Mouse (Mus musculus) forebrain, postnatal 0 days (tissue): ENCODE data around the gene Fgf13. TPM values are rescaled to one million over a fixed set of nuclear protein-coding genes. Genes with fewer than 3 reads are reported as not detected.
A peak's percentile ranks its signal among the peaks of the same experiment; 100 is the strongest.

Source experiments
- ATAC-seq: fragments of 200-750 bp; cut with Nextera tagmentation; 2 replicates; pipeline ENCODE4 v1.8.0; 2017; ENCODE audit warnings: mild to moderate bottlenecking, moderate library complexity
- DNase-seq: peaks from one replicate; pipeline ENCODE4 v3.0.0-alpha.2; 2015
- H3K27ac ChIP-seq: fragments of 300-500 bp; sonication (generic); 2 replicates; pipeline ENCODE4 v1.5.1; 2014; ENCODE audit warnings: low read depth, mild to moderate bottlenecking, antibody characterized with exemption, low read length, moderate library complexity, mixed read lengths
- H3K27me3 ChIP-seq: fragments of 300-500 bp; sonication (generic); 2 replicates; pipeline ENCODE4 v1.6.1; 2014; ENCODE audit warnings: mild to moderate bottlenecking, low read length, mixed read lengths; ENCODE audit not compliant: insufficient read depth
- H3K36me3 ChIP-seq: fragments of 300-500 bp; sonication (generic); 2 replicates; pipeline ENCODE4 v1.6.1; 2014; ENCODE audit warnings: mild to moderate bottlenecking, moderate library complexity; ENCODE audit not compliant: insufficient read depth
- H3K4me1 ChIP-seq: fragments of 300-500 bp; sonication (generic); 2 replicates; pipeline ENCODE4 v1.6.1; 2014; ENCODE audit warnings: antibody characterized with exemption; ENCODE audit not compliant: insufficient read depth
- H3K4me2 ChIP-seq: fragments of 300-500 bp; sonication (generic); 2 replicates; pipeline ENCODE4 v1.6.1; 2014; ENCODE audit warnings: low read depth, mild to moderate bottlenecking, moderate library complexity
- H3K4me3 ChIP-seq: fragments of 300-500 bp; sonication (generic); 2 replicates; pipeline ENCODE4 v1.5.1; 2014; ENCODE audit warnings: low read depth, low read length, mixed read lengths
- H3K9ac ChIP-seq: fragments of 300-500 bp; sonication (generic); 2 replicates; pipeline ENCODE4 v1.6.1; 2014; ENCODE audit warnings: mild to moderate bottlenecking
- H3K9me3 ChIP-seq: fragments of 300-500 bp; sonication (generic); 2 replicates; pipeline ENCODE4 v1.6.1; 2016; ENCODE audit warnings: low read length
- CTCF ChIP-seq: sonication (generic); IDR thresholded peaks from 2 replicates; pipeline ENCODE4 v1.5.1; 2016; ENCODE audit warnings: antibody characterized with exemption, control low read depth, low read depth
- WGBS: fragments of 180-500 bp; shearing (Covaris S2); extraction: QIAGEN DNeasy Blood & Tissue Kit; methylation state at CpG from one replicate; pipeline ENCODE4 v1.1.7; 2014; 5-methylcytosine and 5-hydroxymethylcytosine counted together
- polyA plus RNA-seq: library from polyadenylated mRNA; unstranded; fragments of >200 nt; fragmentation: Nextera tagmentation; extraction: Ambion mirVana; gene quantifications from 2 replicates; pipeline ENCODE4 v1.2.1, GENCODE M21; 2015
- total RNA-seq: library from RNA; depleted of rRNA; stranded (reverse); fragments of >200 nt; gene quantifications from 2 replicates; pipeline ENCODE4 v1.2.3, GENCODE M21; 2014

Fgf13 gene
- total and polyA plus RNA-seq, 2 experiments from 2014 or later: 187 to 236 TPM

DNA sequence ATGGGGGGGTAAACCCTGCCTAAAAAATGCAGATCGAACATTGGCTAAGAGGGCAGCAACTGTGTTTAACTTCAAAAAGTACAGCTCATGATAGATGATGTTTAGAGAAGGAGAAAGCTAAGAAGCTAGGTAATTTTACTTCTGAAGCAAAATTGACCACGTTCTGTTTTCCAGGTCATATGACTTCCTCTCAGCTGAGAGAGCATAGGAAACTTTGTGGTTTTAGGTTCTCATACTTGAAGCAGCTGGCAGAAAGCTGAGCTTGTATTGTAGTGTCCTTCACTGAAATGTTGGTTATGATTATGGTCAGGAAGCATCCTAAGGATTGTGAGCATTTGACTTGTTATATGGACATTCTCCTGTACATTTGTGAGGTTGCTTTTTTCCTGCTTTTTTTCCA lies 425.9 kb downstream of the Fgf13 start:
- H3K4me2 ChIP-seq: no peak overlapping the region
- H3K9me3 ChIP-seq: no peaks in the 10 kb centered on the region
- no peak overlapping the region for H3K4me3 ChIP-seq
- no peak for DNase-seq
- WGBS: 76% methylated on average over 2 of the region's 2 CpGs
- no peaks in the 10 kb centered on the region for H3K27me3 ChIP-seq
- no peak overlapping the region for H3K27ac ChIP-seq
- H3K36me3 ChIP-seq: no peaks in the 10 kb centered on the region
- no peaks in the 10 kb centered on the region for H3K4me1 ChIP-seq
- no peak for ATAC-seq
- TF ChIP-seq CTCF: no peak
- H3K9ac ChIP-seq: no peak overlapping the region

DNA sequence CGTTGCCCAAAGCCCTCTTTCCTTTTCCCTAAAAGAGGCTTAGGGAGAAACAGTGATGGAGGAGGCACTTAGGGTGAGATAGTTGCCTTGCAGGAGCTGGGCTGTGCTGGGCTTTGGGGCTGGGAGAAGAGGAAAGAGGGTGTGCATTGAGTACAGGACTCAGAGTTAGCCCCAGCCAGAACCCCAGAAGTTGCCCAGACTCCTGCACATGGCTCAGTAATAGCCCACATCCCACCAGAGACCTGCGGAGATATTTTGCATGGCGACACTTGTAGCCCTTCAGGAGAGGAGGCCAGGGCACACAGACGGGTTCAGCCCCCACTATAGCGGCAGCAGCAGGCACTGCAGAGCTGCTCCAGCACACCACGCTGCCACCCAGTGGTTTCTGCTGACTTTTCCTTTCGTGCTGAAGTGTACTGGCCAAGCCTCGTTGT lies 432.9 kb downstream of the Fgf13 start:
- Histone ChIP-seq H3K9ac (peak overlapping the region; percentile 53), H3K4me2 (peak overlapping the region; percentile 52), H3K36me3 (no peaks in the 10 kb centered on the region), H3K4me1 (no peaks in the 10 kb centered on the region), H3K27me3 (no peaks in the 10 kb centered on the region), H3K4me3 (peak overlapping the region; percentile 52), H3K9me3 (no peaks in the 10 kb centered on the region), H3K27ac (no peak overlapping the region)
- DNase-seq (peak; percentile 77), ATAC-seq (peak; percentile 89)
- TF ChIP-seq CTCF: peak; percentile 77
- 25% methylated on average over 8 of the region's 8 CpGs for WGBS

DNA sequence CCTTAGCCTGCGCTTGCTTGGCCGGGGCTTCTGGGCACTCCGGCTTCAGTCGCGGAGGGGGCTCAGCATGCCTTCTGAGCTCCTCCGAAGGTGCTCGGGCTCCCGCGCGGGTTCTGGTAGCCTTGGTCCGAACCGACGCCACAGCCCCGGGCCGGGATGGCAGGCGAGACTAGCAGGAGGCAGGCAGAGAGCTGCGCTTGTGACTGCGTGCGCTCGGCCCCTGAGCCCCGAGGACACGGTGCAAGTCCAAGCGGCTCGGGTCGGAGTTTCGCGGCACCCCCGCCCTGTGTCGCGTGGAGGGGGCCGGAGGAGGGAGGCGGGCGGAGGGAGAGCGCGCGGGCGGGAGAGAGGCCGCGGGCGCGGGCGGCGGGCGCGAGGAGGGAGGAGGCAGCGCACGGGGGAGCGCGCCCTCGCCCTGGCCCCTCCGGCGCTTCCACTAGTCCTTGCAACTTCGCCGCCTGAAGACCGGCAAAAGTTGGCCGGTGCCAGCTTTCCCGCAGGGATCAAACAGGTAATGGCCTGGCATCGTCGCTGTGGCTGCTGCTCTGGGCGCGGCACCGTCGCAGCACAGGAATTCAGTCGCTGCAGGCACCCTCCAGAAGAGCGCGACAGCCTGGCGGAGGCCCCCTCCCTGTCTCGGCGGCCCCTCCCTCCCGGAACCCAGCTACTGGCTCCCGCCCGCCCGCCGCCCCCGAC lies 433.6 kb downstream of the Fgf13 start:
- peak overlapping the region; percentile 53 for H3K9ac ChIP-seq
- peak; percentile 82 for ATAC-seq
- H3K27me3 ChIP-seq: no peaks in the 10 kb centered on the region
- no peaks in the 10 kb centered on the region for H3K36me3 ChIP-seq
- H3K4me1 ChIP-seq: no peaks in the 10 kb centered on the region
- DNase-seq: peak; percentile 36
- peak overlapping the region; percentile 52 for H3K4me2 ChIP-seq
- no peak for TF ChIP-seq CTCF
- H3K9me3 ChIP-seq: no peaks in the 10 kb centered on the region
- 35% methylated on average over 66 of the region's 75 CpGs for WGBS
- peak overlapping the region; percentile 52 for H3K4me3 ChIP-seq
- H3K27ac ChIP-seq: peak overlapping the region; percentile 59

DNA sequence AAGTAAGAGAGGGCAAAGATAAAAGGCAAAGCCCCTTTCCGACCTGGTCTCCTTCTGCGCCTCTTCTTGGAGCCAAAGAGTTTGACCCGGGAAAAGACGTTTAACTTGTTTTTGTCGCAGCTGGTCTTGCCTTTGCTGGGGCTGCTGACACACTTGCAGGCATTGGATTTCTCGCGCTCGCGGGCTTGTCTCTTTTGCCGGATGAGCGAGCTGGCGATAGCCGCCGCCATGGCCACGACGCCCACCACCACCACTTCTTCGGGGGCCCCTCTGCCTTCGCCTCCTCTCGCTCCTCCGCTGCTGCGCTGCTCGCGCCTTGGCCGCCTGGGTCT lies 434.1 kb downstream of the Fgf13 start:
- peak overlapping the region; percentile 59 for H3K27ac ChIP-seq
- WGBS: 21% methylated on average over 24 of the region's 24 CpGs

DNA sequence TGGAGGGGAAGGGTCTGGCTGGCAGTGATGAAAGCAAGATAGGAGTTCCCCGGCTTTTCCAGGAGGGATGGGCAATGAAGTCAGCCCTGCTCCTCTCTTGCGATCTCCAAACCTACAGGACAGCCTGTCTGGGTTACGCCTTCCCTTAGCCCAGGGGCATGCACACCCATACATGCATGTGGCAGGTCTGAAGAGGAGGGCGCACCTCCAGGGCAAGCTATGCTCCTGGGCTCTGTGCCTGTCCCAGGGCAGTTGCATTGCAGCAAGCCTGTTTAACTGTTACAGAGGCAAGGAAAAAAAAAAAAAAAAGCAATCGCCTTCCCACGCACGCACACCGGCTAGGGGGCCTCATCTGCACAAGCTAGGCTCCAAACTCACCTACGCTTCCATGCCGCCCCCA lies 434.5 kb downstream of the Fgf13 start:
- Histone ChIP-seq H3K4me1 (no peaks in the 10 kb centered on the region), H3K4me2 (peak overlapping the region; percentile 52), H3K9ac (peak overlapping the region; percentile 53), H3K36me3 (no peaks in the 10 kb centered on the region), H3K9me3 (no peaks in the 10 kb centered on the region), H3K4me3 (peak overlapping the region; percentile 52), H3K27ac (0 out of 2 replicates have a peak overlapping the region, but pooled peaks have one; percentile 59), H3K27me3 (no peaks in the 10 kb centered on the region)
- WGBS: 27% methylated on average over 10 of the region's 10 CpGs
- DNase-seq (no peak), ATAC-seq (peak; percentile 17; the same call in 1 of the 2 replicates)
- TF ChIP-seq CTCF: no peak

More for the DNA sequence above, 434.1 kb downstream of the Fgf13 start:
- Histone ChIP-seq H3K4me1 (no peaks in the 10 kb centered on the region), H3K9ac (peak overlapping the region; percentile 53), H3K36me3 (no peaks in the 10 kb centered on the region), H3K27me3 (no peaks in the 10 kb centered on the region), H3K4me3 (peak overlapping the region; percentile 52), H3K4me2 (peak overlapping the region; percentile 52), H3K9me3 (no peaks in the 10 kb centered on the region)
- ATAC-seq: no peak
- TF ChIP-seq CTCF: no peak
- no peak for DNase-seq

DNA sequence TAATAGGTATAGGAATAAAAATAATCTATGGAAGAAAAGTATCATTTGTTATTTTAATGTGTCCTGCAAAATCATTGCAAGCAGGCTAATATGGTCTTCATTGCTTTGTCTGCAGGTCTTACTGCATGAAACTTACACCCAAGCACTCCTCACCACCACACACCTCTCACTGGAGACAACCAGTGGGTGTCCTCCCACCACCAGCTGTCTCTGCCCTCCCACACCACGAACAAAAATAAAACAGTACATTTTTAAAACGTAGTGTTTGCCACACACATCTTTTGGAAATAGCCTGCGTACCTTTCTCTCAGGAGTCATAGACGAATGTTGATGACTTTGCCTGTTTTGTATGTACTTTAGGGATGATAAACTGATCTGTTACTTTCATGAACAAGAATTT lies 441.2 kb downstream of the Fgf13 start:
- no peak for ATAC-seq
- no peak overlapping the region for H3K4me3 ChIP-seq

DNA sequence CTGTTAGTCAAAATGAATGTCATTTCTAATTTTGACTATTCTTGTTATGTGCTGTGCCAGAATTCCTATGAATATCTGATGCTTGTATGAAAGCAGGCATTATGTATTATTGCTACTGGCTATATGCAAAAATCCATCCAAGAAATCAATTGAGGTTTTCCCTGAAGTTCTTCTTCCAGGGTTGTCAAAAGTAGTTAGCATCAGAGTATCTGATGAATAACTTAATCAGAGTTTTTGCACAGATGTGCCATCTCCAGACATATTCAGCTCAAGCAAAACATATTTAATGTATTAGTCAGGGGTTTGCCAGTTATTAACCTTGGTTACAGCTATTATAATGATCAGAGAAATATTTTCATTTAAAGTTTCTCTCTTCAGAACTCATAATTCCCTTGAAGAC lies 454.7 kb downstream of the Fgf13 start:
- TF ChIP-seq CTCF: no peak
- ATAC-seq (no peak), DNase-seq (no peak)
- Histone ChIP-seq H3K4me1 (no peaks in the 10 kb centered on the region), H3K9me3 (no peaks in the 10 kb centered on the region), H3K4me2 (no peak overlapping the region), H3K4me3 (no peak overlapping the region), H3K36me3 (no peaks in the 10 kb centered on the region), H3K27me3 (no peaks in the 10 kb centered on the region), H3K9ac (no peak overlapping the region), H3K27ac (no peak overlapping the region)

More for the DNA sequence above, 441.2 kb downstream of the Fgf13 start:
- no peaks in the 10 kb centered on the region for H3K27me3 ChIP-seq
- DNase-seq: no peak
- no peaks in the 10 kb centered on the region for H3K36me3 ChIP-seq
- H3K4me2 ChIP-seq: no peak overlapping the region
- H3K9ac ChIP-seq: no peak overlapping the region
- TF ChIP-seq CTCF: no peak
- H3K9me3 ChIP-seq: no peaks in the 10 kb centered on the region
- no peaks in the 10 kb centered on the region for H3K4me1 ChIP-seq
- WGBS: 76% methylated on average over 4 of the region's 4 CpGs
- H3K27ac ChIP-seq: no peak overlapping the region
